Mouse (Mus musculus): ENCODE measurements at regions not wholly inside any gene's neighbourhood (a gene's known extent, or its start where the extent isn't known, plus 50 kb on each side); places are given as distances from the start of the nearest gene placed in this dataset.
"Not testable (repeated sequence)": the region's sequence is repeated elsewhere in the genome, so short reads cannot be mapped to it uniquely, and the experiment has no call there.

GRCm38 (mm10) chr16:9016762-9017086, 186.8 kb downstream of the 1810013L24Rik start:
- no peak overlapping the region; the same call in 1 of the 2 replicates for H3K4me3 ChIP-seq (ENCODE audit: control insufficient read depth, low read depth, low read length)

GRCm38 (mm10) chr16:9030717-9031116, 200.8 kb downstream of the 1810013L24Rik start:
- Histone ChIP-seq H3K27me3 (ENCODE audit: control insufficient read depth, insufficient read depth, low read length) (no peaks in the 10 kb centered on the region), H3K4me3 (ENCODE audit: control insufficient read depth, low read depth, low read length) (no peak overlapping the region), H3K27ac (ENCODE audit: control insufficient read depth, insufficient read depth, low read depth, low read length) (no peak overlapping the region), H3K36me3 (ENCODE audit: control insufficient read depth, insufficient read depth, low read length) (no peaks in the 10 kb centered on the region), H3K4me1 (ENCODE audit: control insufficient read depth, insufficient read depth, low read length) (no peaks in the 10 kb centered on the region)
- no peak for TF ChIP-seq POLR2A (IDR thresholded peaks at IDR 0.05; ENCODE audit: control insufficient read depth, low read depth, low read length)
- TF ChIP-seq CTCF (IDR thresholded peaks at IDR 0.05; ENCODE audit: control insufficient read depth, insufficient read depth, insufficient replicate concordance, low read depth, low read length) = no peak

More at GRCm38 (mm10) chr16:9016762-9017086, 186.8 kb downstream of the 1810013L24Rik start:
- Histone ChIP-seq H3K4me1 (ENCODE audit: control insufficient read depth, insufficient read depth, low read length) (peaks cover 3% of the 10 kb centered on the region; the same call in 1 of the 2 replicates), H3K27me3 (ENCODE audit: control insufficient read depth, insufficient read depth, low read length) (no peaks in the 10 kb centered on the region), H3K36me3 (ENCODE audit: control insufficient read depth, insufficient read depth, low read length) (no peaks in the 10 kb centered on the region), H3K27ac (ENCODE audit: control insufficient read depth, insufficient read depth, low read depth, low read length) (no peak overlapping the region)
- no peak for TF ChIP-seq CTCF (IDR thresholded peaks at IDR 0.05; ENCODE audit: control insufficient read depth, insufficient read depth, insufficient replicate concordance, low read depth, low read length)
- no peak for TF ChIP-seq POLR2A (IDR thresholded peaks at IDR 0.05; ENCODE audit: control insufficient read depth, low read depth, low read length)

GRCm38 (mm10) chr16:9043271-9043670, 213.4 kb downstream of the 1810013L24Rik start:
- H3K4me1 ChIP-seq (ENCODE audit: control insufficient read depth, insufficient read depth, low read length) = no peaks in the 10 kb centered on the region
- no peaks in the 10 kb centered on the region for H3K36me3 ChIP-seq (ENCODE audit: control insufficient read depth, insufficient read depth, low read length)
- H3K27ac ChIP-seq (ENCODE audit: control insufficient read depth, insufficient read depth, low read depth, low read length) = no peak overlapping the region
- no peak for TF ChIP-seq CTCF (IDR thresholded peaks at IDR 0.05; ENCODE audit: control insufficient read depth, insufficient read depth, insufficient replicate concordance, low read depth, low read length)
- no peak for TF ChIP-seq POLR2A (IDR thresholded peaks at IDR 0.05; ENCODE audit: control insufficient read depth, low read depth, low read length)
- no peak overlapping the region for H3K4me3 ChIP-seq (ENCODE audit: control insufficient read depth, low read depth, low read length)
- H3K27me3 ChIP-seq (ENCODE audit: control insufficient read depth, insufficient read depth, low read length) = no peaks in the 10 kb centered on the region

GRCm38 (mm10) chr16:9046864-9047263, 217.0 kb downstream of the 1810013L24Rik start:
- TF ChIP-seq POLR2A (IDR thresholded peaks at IDR 0.05; ENCODE audit: control insufficient read depth, low read depth, low read length) (no peak), CTCF (IDR thresholded peaks at IDR 0.05; ENCODE audit: control insufficient read depth, insufficient read depth, insufficient replicate concordance, low read depth, low read length) (no peak)
- H3K4me3 ChIP-seq (ENCODE audit: control insufficient read depth, low read depth, low read length) = no peak overlapping the region

GRCm38 (mm10) chr16:9054415-9054814, 224.5 kb downstream of the 1810013L24Rik start:
- H3K4me1 ChIP-seq (ENCODE audit: control insufficient read depth, insufficient read depth, low read length) = no peaks in the 10 kb centered on the region
- no peak overlapping the region for H3K27ac ChIP-seq (ENCODE audit: control insufficient read depth, insufficient read depth, low read depth, low read length)
- H3K36me3 ChIP-seq (ENCODE audit: control insufficient read depth, insufficient read depth, low read length) = no peaks in the 10 kb centered on the region
- no peak overlapping the region for H3K4me3 ChIP-seq (ENCODE audit: control insufficient read depth, low read depth, low read length)
- no peak for TF ChIP-seq CTCF (IDR thresholded peaks at IDR 0.05; ENCODE audit: control insufficient read depth, insufficient read depth, insufficient replicate concordance, low read depth, low read length)
- no peak for TF ChIP-seq POLR2A (IDR thresholded peaks at IDR 0.05; ENCODE audit: control insufficient read depth, low read depth, low read length)
- no peaks in the 10 kb centered on the region for H3K27me3 ChIP-seq (ENCODE audit: control insufficient read depth, insufficient read depth, low read length)

More at GRCm38 (mm10) chr16:9046864-9047263, 217.0 kb downstream of the 1810013L24Rik start:
- no peaks in the 10 kb centered on the region for H3K36me3 ChIP-seq (ENCODE audit: control insufficient read depth, insufficient read depth, low read length)
- no peak overlapping the region for H3K27ac ChIP-seq (ENCODE audit: control insufficient read depth, insufficient read depth, low read depth, low read length)
- H3K27me3 ChIP-seq (ENCODE audit: control insufficient read depth, insufficient read depth, low read length) = no peaks in the 10 kb centered on the region
- no peaks in the 10 kb centered on the region for H3K4me1 ChIP-seq (ENCODE audit: control insufficient read depth, insufficient read depth, low read length)

GRCm38 (mm10) chr16:9056430-9056829, 226.5 kb downstream of the 1810013L24Rik start:
- Histone ChIP-seq H3K4me1 (ENCODE audit: control insufficient read depth, insufficient read depth, low read length) (no peaks in the 10 kb centered on the region), H3K27me3 (ENCODE audit: control insufficient read depth, insufficient read depth, low read length) (no peaks in the 10 kb centered on the region), H3K4me3 (ENCODE audit: control insufficient read depth, low read depth, low read length) (no peak overlapping the region), H3K36me3 (ENCODE audit: control insufficient read depth, insufficient read depth, low read length) (no peaks in the 10 kb centered on the region), H3K27ac (ENCODE audit: control insufficient read depth, insufficient read depth, low read depth, low read length) (no peak overlapping the region)
- TF ChIP-seq CTCF (IDR thresholded peaks at IDR 0.05; ENCODE audit: control insufficient read depth, insufficient read depth, insufficient replicate concordance, low read depth, low read length) (no peak), POLR2A (IDR thresholded peaks at IDR 0.05; ENCODE audit: control insufficient read depth, low read depth, low read length) (no peak)

GRCm38 (mm10) chr16:9071526-9071925, 241.6 kb downstream of the 1810013L24Rik start:
- H3K4me3 ChIP-seq (ENCODE audit: control insufficient read depth, low read depth, low read length) = no peak overlapping the region
- no peaks in the 10 kb centered on the region for H3K4me1 ChIP-seq (ENCODE audit: control insufficient read depth, insufficient read depth, low read length)
- no peak overlapping the region for H3K27ac ChIP-seq (ENCODE audit: control insufficient read depth, insufficient read depth, low read depth, low read length)
- H3K27me3 ChIP-seq (ENCODE audit: control insufficient read depth, insufficient read depth, low read length) = no peaks in the 10 kb centered on the region
- TF ChIP-seq CTCF (IDR thresholded peaks at IDR 0.05; ENCODE audit: control insufficient read depth, insufficient read depth, insufficient replicate concordance, low read depth, low read length) (no peak), POLR2A (IDR thresholded peaks at IDR 0.05; ENCODE audit: control insufficient read depth, low read depth, low read length) (no peak)
- H3K36me3 ChIP-seq (ENCODE audit: control insufficient read depth, insufficient read depth, low read length) = no peaks in the 10 kb centered on the region

GRCm38 (mm10) chr16:9071956-9072355, 242.1 kb downstream of the 1810013L24Rik start:
- H3K27ac ChIP-seq (ENCODE audit: control insufficient read depth, insufficient read depth, low read depth, low read length); H3K36me3 ChIP-seq (ENCODE audit: control insufficient read depth, insufficient read depth, low read length); H3K4me3 ChIP-seq (ENCODE audit: control insufficient read depth, low read depth, low read length); H3K4me1 ChIP-seq (ENCODE audit: control insufficient read depth, insufficient read depth, low read length); H3K27me3 ChIP-seq (ENCODE audit: control insufficient read depth, insufficient read depth, low read length): not testable (repeated sequence)

Data from testis, adult 2 months (tissue).